Mouse (Mus musculus) C3H10T1/2 (cell line): ENCODE measurements around the gene Kansl1l. TPM values are rescaled to one million over a fixed set of nuclear protein-coding genes. Genes with fewer than 3 reads are reported as not detected.

ENCODE experiments used
- polyA plus RNA-seq, 2 experiments: library from polyadenylated mRNA; unstranded; fragments of >200 nt; fragmentation: generic; extraction: Trizol; gene quantifications; one replicate each; pipeline ENCODE4 v1.2.1; 2012; ENCODE audit warnings: missing spikeins in 2 of 2

The Kansl1l gene
- polyA plus RNA-seq: 1 to 10 TPM in 1 of 2 experiments, under 1 TPM in 1; 0.13 to 1.9 TPM

GRCm38 (mm10) chr1:66817453-66817839 is at the start of gene Kansl1l:
Gene Kansl1l, minus strand, starts transcription at chr1:66817562.

GRCm38 (mm10) chr1:66862712-66863511 is 45.5 kb upstream of the Kansl1l start, which contains the start of gene Acadl:
Gene Acadl, minus strand, starts transcription at chr1:66863277.

GRCm38 (mm10) chr1:66700693-66701575 is 116.4 kb downstream of the Kansl1l start, which contains the start of gene Rpe:
Gene Rpe, plus strand, starts transcription at chr1:66700831.

Other genes starting within 250 kb of the Kansl1l start
- gene Rpe, start 116.7 kb downstream of the Kansl1l start, polyA plus RNA-seq: 1 to 10 TPM; 1.2 to 5.0 TPM
- gene Acadl, start 45.7 kb upstream of the Kansl1l start, polyA plus RNA-seq: 10 to 100 TPM; 29.5 to 53.4 TPM
- not detected for gene Myl1, start 127.8 kb upstream of the Kansl1l start, polyA plus RNA-seq
- gene Lancl1, start 221.3 kb upstream of the Kansl1l start, polyA plus RNA-seq: 10 to 100 TPM; 16.8 to 55.0 TPM